Mouse (Mus musculus) liver, adult (tissue): ENCODE results near the gene Lclat1.

Source experiments
- GATA4 ChIP-seq: IDR thresholded peaks from 2 replicates; pipeline ENCODE4 v1.6.1; 2014; ENCODE audit warnings: mild to moderate bottlenecking, low read length; ENCODE audit not compliant: insufficient replicate concordance

Lclat1 gene

GRCm38 (mm10) chr17:73107158-73108157 is at the start of gene Lclat1:
Gene Lclat1 (plus strand): TSS chr17:73107985.
- TF ChIP-seq GATA4, result peak; percentile 15; the same call in 1 of the 2 replicates

GRCm38 (mm10) chr17:73058319-73058718 is 49.5 kb upstream of the Lclat1 start:
- no peak for TF ChIP-seq GATA4

- no peak for TF ChIP-seq GATA4
Observed at GRCm38 (mm10) chr17:73060224-73060896, 47.4 kb upstream of the Lclat1 start.

GRCm38 (mm10) chr17:73060897-73061252 is 46.9 kb upstream of the Lclat1 start:
- no peak for TF ChIP-seq GATA4

- TF ChIP-seq GATA4, result no peak
Observed at GRCm38 (mm10) chr17:73062701-73063100, 45.1 kb upstream of the Lclat1 start.

GRCm38 (mm10) chr17:73063299-73063698 is 44.5 kb upstream of the Lclat1 start:
- no peak for TF ChIP-seq GATA4

- TF ChIP-seq GATA4, result no peak
Observed at GRCm38 (mm10) chr17:73063781-73064180, 44.0 kb upstream of the Lclat1 start.

- TF ChIP-seq GATA4, result no peak
Observed at GRCm38 (mm10) chr17:73066387-73067169, 41.2 kb upstream of the Lclat1 start.

GRCm38 (mm10) chr17:73067423-73067822 is 40.4 kb upstream of the Lclat1 start:
- no peak for TF ChIP-seq GATA4

GRCm38 (mm10) chr17:73068321-73068992 is 39.3 kb upstream of the Lclat1 start:
- no peak for TF ChIP-seq GATA4

GRCm38 (mm10) chr17:73070466-73070865 is 37.3 kb upstream of the Lclat1 start:
- TF ChIP-seq GATA4, result no peak

GRCm38 (mm10) chr17:73071725-73072263 is 36.0 kb upstream of the Lclat1 start:
- no peak for TF ChIP-seq GATA4

GRCm38 (mm10) chr17:73072286-73072685 is 35.5 kb upstream of the Lclat1 start:
- TF ChIP-seq GATA4, result peak; percentile 64; the same call in 1 of the 2 replicates

- TF ChIP-seq GATA4, result no peak
Observed at GRCm38 (mm10) chr17:73074631-73075030, 33.2 kb upstream of the Lclat1 start.
